Mouse (Mus musculus) C2C12 (cell line): Measurements from ENCODE around the gene Sec14l1.

Experiments
- CEBPB ChIP-seq: IDR thresholded peaks from one replicate; pipeline ENCODE4 v1.6.1; 2011; ENCODE audit warnings: low read depth, mild to moderate bottlenecking, control low read depth, moderate library complexity
- CTCF ChIP-seq: IDR thresholded peaks from one replicate; pipeline ENCODE4 v1.5.1; 2011; ENCODE audit not compliant: control insufficient read depth, insufficient read depth, insufficient read length
- FOSL1 ChIP-seq: IDR thresholded peaks from one replicate; pipeline ENCODE4 v1.8.0; 2011; ENCODE audit warnings: mild to moderate bottlenecking, low read length; ENCODE audit not compliant: poor library complexity, insufficient read depth, severe bottlenecking
- MYOG ChIP-seq: IDR thresholded peaks from one replicate; pipeline ENCODE4 v1.6.1; 2011; ENCODE audit not compliant: control insufficient read depth, insufficient read length; ENCODE audit errors: extremely low read depth
- USF1 ChIP-seq: IDR thresholded peaks from one replicate; pipeline ENCODE4 v1.6.1; 2011; ENCODE audit warnings: low read depth, mild to moderate bottlenecking, control low read depth, moderate library complexity

GRCm38 (mm10) chr11:117182808-117183207, 67.8 kb downstream of the Sec14l1 start:
- TF ChIP-seq CTCF (no peak), MYOG (no peak), FOSL1 (no peak), USF1 (no peak), CEBPB (no peak)
